Mouse (Mus musculus) C2C12 (cell line): ENCODE data around the gene Il12b. TPM values are rescaled to one million over a fixed set of nuclear protein-coding genes. Genes with fewer than 3 reads are reported as not detected.

Experiments used
- H3K27me3 ChIP-seq: one replicate; pipeline ENCODE4 v1.6.1; 2011; ENCODE audit not compliant: control insufficient read depth, insufficient read depth, insufficient read length
- H3K36me3 ChIP-seq: one replicate; pipeline ENCODE4 v1.6.1; 2011; ENCODE audit not compliant: control insufficient read depth, insufficient read depth
- H3K4me3 ChIP-seq: one replicate; pipeline ENCODE4 v1.5.1; 2011; ENCODE audit warnings: mild to moderate bottlenecking, control low read depth; ENCODE audit not compliant: poor library complexity, insufficient read depth, severe bottlenecking
- H3K79me2 ChIP-seq: one replicate; pipeline ENCODE4 v1.6.1; 2011; ENCODE audit not compliant: control insufficient read depth, insufficient read depth
- H3K79me3 ChIP-seq: one replicate; pipeline ENCODE4 v1.6.1; 2011; ENCODE audit warnings: low read depth, control low read depth
- H3ac ChIP-seq: one replicate; pipeline ENCODE3; 2011; ENCODE audit warnings: low read depth; ENCODE audit not compliant: control insufficient read depth, insufficient read length
- CEBPB ChIP-seq: IDR thresholded peaks from one replicate; pipeline ENCODE4 v1.6.1; 2011; ENCODE audit warnings: low read depth, mild to moderate bottlenecking, control low read depth, moderate library complexity
- CTCF ChIP-seq: IDR thresholded peaks from one replicate; pipeline ENCODE4 v1.5.1; 2011; ENCODE audit not compliant: control insufficient read depth, insufficient read depth, insufficient read length
- FOSL1 ChIP-seq: IDR thresholded peaks from one replicate; pipeline ENCODE4 v1.8.0; 2011; ENCODE audit warnings: mild to moderate bottlenecking, low read length; ENCODE audit not compliant: poor library complexity, insufficient read depth, severe bottlenecking
- MAX ChIP-seq: IDR thresholded peaks from one replicate; pipeline ENCODE4 v1.6.1; 2011; ENCODE audit warnings: mild to moderate bottlenecking, control low read depth
- MYOD1 ChIP-seq: IDR thresholded peaks from one replicate; pipeline ENCODE4 v1.6.1; 2011; ENCODE audit warnings: low read depth; ENCODE audit not compliant: control insufficient read depth, insufficient read length
- MYOG ChIP-seq: IDR thresholded peaks from one replicate; pipeline ENCODE4 v1.6.1; 2011; ENCODE audit not compliant: control insufficient read depth, insufficient read length; ENCODE audit errors: extremely low read depth
- USF1 ChIP-seq: IDR thresholded peaks from one replicate; pipeline ENCODE4 v1.6.1; 2011; ENCODE audit warnings: low read depth, mild to moderate bottlenecking, control low read depth, moderate library complexity
- polyA plus RNA-seq: library from polyadenylated mRNA; unstranded; fragments of >200 nt; fragmentation: generic; extraction: Trizol; gene quantifications from one replicate; pipeline ENCODE4 v1.2.1, GENCODE M21; 2012; ENCODE audit warnings: missing spikeins

Gene Il12b
- polyA plus RNA-seq, 1 experiment: not detected

- Histone ChIP-seq H3ac (no peak overlapping the region), H3K36me3 (no peaks in the 10 kb centered on the region), H3K79me3 (no peaks in the 10 kb centered on the region), H3K27me3 (no peaks in the 10 kb centered on the region), H3K79me2 (no peaks in the 10 kb centered on the region), H3K4me3 (no peak overlapping the region)
- TF ChIP-seq USF1 (no peak), CEBPB (no peak), MAX (no peak), FOSL1 (no peak), MYOD1 (no peak), CTCF (no peak), MYOG (no peak)
Measured at GRCm38 (mm10) chr11:44395401-44395800, 4.5 kb upstream of the Il12b start.

GRCm38 (mm10) chr11:44397551-44397950, 2.3 kb upstream of the Il12b start:
- Histone ChIP-seq H3K27me3 (no peaks in the 10 kb centered on the region), H3K36me3 (no peaks in the 10 kb centered on the region), H3K79me3 (no peaks in the 10 kb centered on the region), H3ac (no peak overlapping the region), H3K4me3 (no peak overlapping the region), H3K79me2 (no peaks in the 10 kb centered on the region)
- no peak for TF ChIP-seq MYOG
- no peak for TF ChIP-seq USF1
- no peak for TF ChIP-seq CTCF
- TF ChIP-seq FOSL1: no peak
- TF ChIP-seq MAX: no peak
- TF ChIP-seq CEBPB: no peak
- TF ChIP-seq MYOD1: no peak

DNA sequence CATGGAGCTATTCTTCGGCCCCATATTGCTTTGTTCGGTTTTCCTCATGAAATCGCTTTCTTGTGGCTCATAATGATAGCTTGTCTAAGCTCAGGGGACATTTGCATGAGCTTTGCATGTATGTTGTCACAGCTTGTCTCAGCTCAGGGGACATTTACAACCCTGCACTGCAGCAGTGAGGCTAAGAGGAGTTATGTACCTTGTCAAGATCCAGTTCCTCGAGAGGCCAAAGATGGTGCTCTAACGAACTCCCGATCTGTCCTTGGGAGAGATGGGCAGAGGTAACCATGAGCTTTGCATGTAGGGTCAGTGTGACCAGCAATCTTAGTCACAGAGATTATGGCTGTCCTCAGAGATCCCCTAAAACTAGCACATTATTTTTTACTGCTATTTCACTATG, 1.5 kb upstream of the Il12b start:
- H3ac ChIP-seq: no peak overlapping the region
- H3K36me3 ChIP-seq: no peaks in the 10 kb centered on the region
- TF ChIP-seq MYOG (no peak), FOSL1 (no peak), CTCF (no peak), CEBPB (no peak)
- no peak overlapping the region for H3K4me3 ChIP-seq
- H3K79me2 ChIP-seq: no peaks in the 10 kb centered on the region
- H3K79me3 ChIP-seq: no peaks in the 10 kb centered on the region
- H3K27me3 ChIP-seq: no peaks in the 10 kb centered on the region

DNA sequence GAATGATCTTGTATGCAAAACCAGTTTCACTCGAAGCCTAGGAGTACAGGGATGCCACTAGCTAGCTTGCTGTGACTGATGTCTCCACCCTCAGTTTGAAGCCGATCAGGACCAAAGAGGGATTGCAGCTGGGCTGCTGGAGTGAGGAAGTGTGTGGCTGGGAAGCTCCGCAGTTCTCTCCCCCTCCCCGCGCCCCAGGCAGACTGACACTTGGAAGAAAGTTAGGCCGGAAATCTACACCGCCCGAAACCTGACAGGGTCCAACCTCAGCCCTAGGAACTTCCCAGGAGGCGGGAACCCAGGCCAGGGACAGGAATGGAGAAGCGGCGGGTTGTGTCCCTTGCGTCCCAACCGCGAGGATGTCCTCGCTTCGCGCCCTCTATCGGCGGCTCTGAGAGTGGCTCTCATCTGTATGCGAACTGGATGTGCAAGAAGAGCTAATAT, 1.1 kb upstream of the Il12b start:
- H3K36me3 ChIP-seq: no peaks in the 10 kb centered on the region
- H3K79me3 ChIP-seq: no peaks in the 10 kb centered on the region
- no peak overlapping the region for H3ac ChIP-seq
- no peaks in the 10 kb centered on the region for H3K79me2 ChIP-seq
- TF ChIP-seq MYOD1 (no peak), CTCF (peak; percentile 59)
- H3K4me3 ChIP-seq: no peak overlapping the region
- H3K27me3 ChIP-seq: no peaks in the 10 kb centered on the region

GRCm38 (mm10) chr11:44401635-44402548, 2.0 kb downstream of the Il12b start:
- Histone ChIP-seq H3K36me3 (no peaks in the 10 kb centered on the region), H3K4me3 (no peak overlapping the region), H3ac (no peak overlapping the region), H3K79me2 (no peaks in the 10 kb centered on the region), H3K79me3 (no peaks in the 10 kb centered on the region), H3K27me3 (no peaks in the 10 kb centered on the region)
- TF ChIP-seq CTCF (no peak), FOSL1 (no peak), MYOG (no peak), MYOD1 (no peak), MAX (no peak), USF1 (no peak), CEBPB (no peak)

DNA sequence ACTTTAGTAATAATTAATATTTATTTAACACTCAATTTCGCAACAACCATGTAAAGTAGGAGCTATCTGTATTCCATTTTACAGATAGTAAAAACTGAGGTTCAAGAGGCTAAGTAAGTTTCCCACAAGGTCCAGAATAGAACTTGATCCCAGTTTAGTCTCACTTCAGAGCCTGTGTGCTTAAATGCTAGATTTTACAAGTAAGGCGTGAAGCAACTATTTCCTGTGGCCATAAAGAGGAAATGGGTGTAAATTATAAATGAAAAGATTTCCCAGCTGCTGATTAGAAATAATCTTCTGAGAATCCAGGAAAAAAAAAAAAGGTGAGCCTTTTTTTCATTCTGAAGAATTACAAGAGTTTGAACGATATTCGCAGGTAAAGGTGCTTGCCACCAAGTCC, 5.2 kb downstream of the Il12b start:
- H3K4me3 ChIP-seq: no peak overlapping the region
- H3K79me2 ChIP-seq: no peaks in the 10 kb centered on the region
- no peak overlapping the region for H3ac ChIP-seq
- no peaks in the 10 kb centered on the region for H3K27me3 ChIP-seq
- no peak for TF ChIP-seq MYOG
- TF ChIP-seq CEBPB: no peak
- TF ChIP-seq FOSL1: no peak
- TF ChIP-seq CTCF: no peak
- no peak for TF ChIP-seq MAX
- no peak for TF ChIP-seq MYOD1
- TF ChIP-seq USF1: no peak
- no peaks in the 10 kb centered on the region for H3K36me3 ChIP-seq
- no peaks in the 10 kb centered on the region for H3K79me3 ChIP-seq
